ENCODE assay signal across 8 mouse cellular contexts in genomic region chr17:25272326-25272725, GRCm38 (mm10). TPM values are rescaled to one million over a fixed set of nuclear protein-coding genes. Genes with fewer than 3 reads are reported as not detected.
DNase-seq lines count a peak whose midpoint lies in the region; ATAC-seq and TF ChIP-seq lines count a peak whose summit lies in the region.

No protein-coding gene starts in this region.

- WGBS in kidney, embryonic 15.5 days: 2% methylated on average over 10 of the region's 10 CpGs

- H3K27me3 ChIP-seq in C2C12 (ENCODE audit: control insufficient read depth, insufficient read depth, insufficient read length): peaks cover 9% of the 10 kb centered on the region
- H3K27me3 ChIP-seq in erythroblast, embryonic 14.5 days (ENCODE audit: control insufficient read depth): no peaks in the 10 kb centered on the region
- no peaks in the 10 kb centered on the region for H3K27me3 ChIP-seq in kidney, embryonic 15.5 days

- peak overlapping the region; percentile 99 for H3K4me3 ChIP-seq in C2C12 (ENCODE audit: insufficient read depth, poor library complexity, severe bottlenecking)
- H3K4me3 ChIP-seq in erythroblast, embryonic 14.5 days (replicated peaks): peak overlapping the region; percentile 86
- H3K4me3 ChIP-seq in kidney, embryonic 15.5 days (replicated peaks): peak overlapping the region; percentile 85

- H3ac ChIP-seq in C2C12 (ENCODE audit: control insufficient read depth, insufficient read length, low read depth): peak overlapping the region; percentile 98

- H3K4me1 ChIP-seq in erythroblast, embryonic 14.5 days (ENCODE audit: control insufficient read depth): peaks cover 45% of the 10 kb centered on the region
- H3K4me1 ChIP-seq in kidney, embryonic 15.5 days: peaks cover 34% of the 10 kb centered on the region

- H3K9me3 ChIP-seq in erythroblast, embryonic 14.5 days (ENCODE audit: control insufficient read depth, low read length): no peaks in the 10 kb centered on the region
- no peaks in the 10 kb centered on the region for H3K9me3 ChIP-seq in kidney, embryonic 15.5 days (replicated peaks)

- H3K79me3 ChIP-seq in C2C12 (ENCODE audit: low read depth): peaks cover 58% of the 10 kb centered on the region

- peak; percentile 61 for DNase-seq in 3T3-L1 (ENCODE audit: low read depth, low spot score)
- DNase-seq in lung, postnatal 36 days: peak; percentile 65
- DNase-seq in natural killer cell, adult 2 months (ENCODE audit: low spot score in 2 of 2): no peak
- DNase-seq in ovary, postnatal 10 days (ENCODE audit: low spot score): no peak

- peaks cover 59% of the 10 kb centered on the region for H3K79me2 ChIP-seq in C2C12 (ENCODE audit: control insufficient read depth, insufficient read depth)

- peaks cover 44% of the 10 kb centered on the region for H3K36me3 ChIP-seq in C2C12 (ENCODE audit: control insufficient read depth, insufficient read depth)
- peaks cover 48% of the 10 kb centered on the region for H3K36me3 ChIP-seq in erythroblast, embryonic 14.5 days (ENCODE audit: control insufficient read depth)
- H3K36me3 ChIP-seq in kidney, embryonic 15.5 days: peaks cover 34% of the 10 kb centered on the region

- H3K27ac ChIP-seq in kidney, embryonic 15.5 days: peak overlapping the region; percentile 98

- no peak for TF ChIP-seq CTCF in C2C12 (IDR thresholded peaks at IDR 0.05; ENCODE audit: control insufficient read depth, insufficient read depth, insufficient read length)

- H3K9ac ChIP-seq in kidney, embryonic 15.5 days: peak overlapping the region; percentile 98

- no peak for ATAC-seq in kidney, embryonic 15.5 days (replicated peaks; ENCODE audit: low FRiP score)
- no peak for ATAC-seq in frontal cortex, adult (ENCODE audit: low TSS enrichment)

- peak overlapping the region; percentile 75 for H3K4me2 ChIP-seq in kidney, embryonic 15.5 days

TF ChIP-seq in C2C12, 6 proteins besides CTCF, POLR2A, EP300 and RAD21:
- no peak for TF ChIP-seq MAX (IDR thresholded peaks at IDR 0.05)

RNA-seq across cellular contexts. Expression of gene Ube2i, which starts 2.1 kb away (rescaled TPM):
- 405 TPM for polyA plus RNA-seq in C2C12 (2012; fragmentation: generic; extraction: Trizol)
- 19.3 and 26.5 TPM in 2 replicates for polyA plus RNA-seq in erythroblast, embryonic 14.5 days (2012)
- polyA plus RNA-seq in kidney, embryonic 15.5 days (2015; fragmentation: Nextera tagmentation; extraction: Ambion mirVana): 669 and 677 TPM in 2 replicates

RNA-seq across cellular contexts. Expression of gene Baiap3, which starts 16.2 kb away (rescaled TPM):
- 0.16 TPM for polyA plus RNA-seq in C2C12 (2012; fragmentation: generic; extraction: Trizol)
- not detected in 2 replicates for polyA plus RNA-seq in erythroblast, embryonic 14.5 days (2012)
- 1.1 and 3.9 TPM in 2 replicates for polyA plus RNA-seq in kidney, embryonic 15.5 days (2015; fragmentation: Nextera tagmentation; extraction: Ambion mirVana)

RNA-seq across cellular contexts. Expression of gene Prss34, which starts 25.9 kb away (rescaled TPM):
- polyA plus RNA-seq in C2C12 (2012; fragmentation: generic; extraction: Trizol): not detected
- polyA plus RNA-seq in erythroblast, embryonic 14.5 days (2012): 0.28 and 0.74 TPM in 2 replicates
- polyA plus RNA-seq in kidney, embryonic 15.5 days (2015; fragmentation: Nextera tagmentation; extraction: Ambion mirVana): 0.40 and 0.55 TPM in 2 replicates

RNA-seq across cellular contexts. Expression of gene Tsr3, which starts 32.4 kb away (rescaled TPM):
- polyA plus RNA-seq in C2C12 (2012; fragmentation: generic; extraction: Trizol): 39.3 TPM
- polyA plus RNA-seq in erythroblast, embryonic 14.5 days (2012): 1.5 and 2.2 TPM in 2 replicates
- polyA plus RNA-seq in kidney, embryonic 15.5 days (2015; fragmentation: Nextera tagmentation; extraction: Ambion mirVana): 47.0 and 53.4 TPM in 2 replicates

RNA-seq across cellular contexts. Expression of gene Gnptg, which starts 32.4 kb away (rescaled TPM):
- 22.7 TPM for polyA plus RNA-seq in C2C12 (2012; fragmentation: generic; extraction: Trizol)
- 1.3 and 2.1 TPM in 2 replicates for polyA plus RNA-seq in erythroblast, embryonic 14.5 days (2012)
- polyA plus RNA-seq in kidney, embryonic 15.5 days (2015; fragmentation: Nextera tagmentation; extraction: Ambion mirVana): 44.4 and 46.4 TPM in 2 replicates

Comparison
In these comparisons a context has a peak if more than half of its experiments do, and no peak if none do; other contexts are left out.
1. DNase-seq: peak in 3T3-L1 (single experiment) and lung, postnatal 36 days (single experiment); none in natural killer cell, adult 2 months (0 of 2) and ovary, postnatal 10 days (single experiment).
2. RNA of gene Ube2i, which starts 2.1 kb away (polyA plus RNA-seq): 669 to 677 TPM in kidney, embryonic 15.5 days and 405 TPM in C2C12 (single experiment); 19.3 to 26.5 TPM in erythroblast, embryonic 14.5 days; every median in the first group is over 10 times any median in the second.
3. Peak in every context shown above with its lines, with median percentiles within 50 percentile points of each other: H3K4me3 ChIP-seq.